Mouse (Mus musculus) intestine, postnatal 0 days (tissue): ENCODE measurements around the gene Mink1. TPM values are rescaled to one million over a fixed set of nuclear protein-coding genes. Genes with fewer than 3 reads are reported as not detected.

Experiments
- ATAC-seq: fragments of 200-750 bp; cut with Nextera tagmentation; 2 replicates; pipeline ENCODE4 v1.8.0; 2017; ENCODE audit warnings: mild to moderate bottlenecking, moderate TSS enrichment, moderate library complexity
- H3K27ac ChIP-seq: fragments of 300-500 bp; sonication (generic); 2 replicates; pipeline ENCODE4 v1.5.1; 2014; ENCODE audit warnings: mild to moderate bottlenecking, low read depth, low read length, moderate library complexity
- H3K27me3 ChIP-seq: fragments of 300-500 bp; sonication (generic); replicated peaks from 2 replicates; pipeline ENCODE4 v1.6.1; 2014; ENCODE audit warnings: low read length, mixed read lengths; ENCODE audit not compliant: control insufficient read depth, insufficient read depth
- H3K36me3 ChIP-seq: fragments of 300-500 bp; sonication (generic); 2 replicates; pipeline ENCODE4 v1.6.1; 2014; ENCODE audit warnings: mild to moderate bottlenecking, moderate library complexity; ENCODE audit not compliant: control insufficient read depth, insufficient read depth
- H3K4me1 ChIP-seq: fragments of 300-500 bp; sonication (generic); replicated peaks from 2 replicates; pipeline ENCODE4 v1.6.1; 2014; ENCODE audit warnings: antibody characterized with exemption, low read length, mixed read lengths; ENCODE audit not compliant: control insufficient read depth, insufficient read depth
- H3K4me2 ChIP-seq: fragments of 300-500 bp; sonication (generic); replicated peaks from 2 replicates; pipeline ENCODE4 v1.6.1; 2014; ENCODE audit warnings: low read depth, mild to moderate bottlenecking, moderate library complexity
- H3K4me3 ChIP-seq: fragments of 300-500 bp; sonication (generic); 2 replicates; pipeline ENCODE4 v1.5.1; 2014; ENCODE audit warnings: low read depth, low read length
- H3K9ac ChIP-seq: fragments of 300-500 bp; sonication (generic); 2 replicates; pipeline ENCODE4 v1.6.1; 2014; ENCODE audit warnings: mild to moderate bottlenecking, low read depth, low read length
- H3K9me3 ChIP-seq: fragments of 300-500 bp; sonication (generic); 2 replicates; pipeline ENCODE4 v1.6.1; 2016; ENCODE audit warnings: mixed run types; ENCODE audit not compliant: control insufficient read depth
- CTCF ChIP-seq: sonication (generic); IDR thresholded peaks from 2 replicates; pipeline ENCODE4 v1.5.1; 2016; ENCODE audit warnings: low read depth, mild to moderate bottlenecking, control low read depth, antibody characterized with exemption, moderate library complexity
- WGBS: fragments of 180-500 bp; shearing (Covaris S2); extraction: QIAGEN DNeasy Blood & Tissue Kit; methylation state at CpG from one replicate; pipeline ENCODE4 v1.1.7; 2014; 5-methylcytosine and 5-hydroxymethylcytosine counted together
- polyA plus RNA-seq: library from polyadenylated mRNA; unstranded; fragments of >200 nt; fragmentation: Nextera tagmentation; extraction: Ambion mirVana; gene quantifications from 2 replicates; pipeline ENCODE4 v1.2.1, GENCODE M21; 2015

Gene Mink1
- polyA plus RNA-seq, 1 experiment from 2014 or later: 5.8 TPM

- Histone ChIP-seq H3K9ac (no peak overlapping the region), H3K4me1 (peaks cover 8% of the 10 kb centered on the region; the same call in 1 of the 2 replicates), H3K4me2 (peak overlapping the region; percentile 91), H3K36me3 (peaks cover 30% of the 10 kb centered on the region), H3K27ac (peak overlapping the region; percentile 60; the same call in 1 of the 2 replicates), H3K9me3 (no peaks in the 10 kb centered on the region), H3K27me3 (no peaks in the 10 kb centered on the region), H3K4me3 (no peak overlapping the region)
- 45% methylated on average over 12 of the region's 12 CpGs for WGBS
- TF ChIP-seq CTCF: no peak
- ATAC-seq: no peak
Observed at GRCm38 (mm10) chr11:70650322-70651175, 87.9 kb downstream of the Mink1 start.

- no peak for TF ChIP-seq CTCF
- Histone ChIP-seq H3K4me2 (peak overlapping the region; percentile 91), H3K36me3 (peaks cover 30% of the 10 kb centered on the region), H3K27me3 (no peaks in the 10 kb centered on the region), H3K9me3 (no peaks in the 10 kb centered on the region), H3K4me3 (no peak overlapping the region), H3K4me1 (peaks cover 11% of the 10 kb centered on the region), H3K9ac (no peak overlapping the region), H3K27ac (no peak overlapping the region)
- 29% methylated on average over 2 of the region's 2 CpGs for WGBS
- no peak for ATAC-seq
Observed at GRCm38 (mm10) chr11:70651391-70651790, 88.7 kb downstream of the Mink1 start.

- peak overlapping the region; percentile 100 for H3K4me3 ChIP-seq
- WGBS: 29% methylated on average over 12 of the region's 12 CpGs
- no peaks in the 10 kb centered on the region for H3K9me3 ChIP-seq
- ATAC-seq: no peak
- peak overlapping the region; percentile 99 for H3K9ac ChIP-seq
- peak overlapping the region; percentile 22 for H3K27ac ChIP-seq
- TF ChIP-seq CTCF: no peak
- no peaks in the 10 kb centered on the region for H3K27me3 ChIP-seq
- H3K4me2 ChIP-seq: peak overlapping the region; percentile 91
- H3K36me3 ChIP-seq: peaks cover 30% of the 10 kb centered on the region
- H3K4me1 ChIP-seq: peaks cover 15% of the 10 kb centered on the region
Observed at GRCm38 (mm10) chr11:70652029-70652883, 89.6 kb downstream of the Mink1 start.

GRCm38 (mm10) chr11:70652884-70653344, 90.2 kb downstream of the Mink1 start:
- Histone ChIP-seq H3K9me3 (no peaks in the 10 kb centered on the region), H3K4me2 (peak overlapping the region; percentile 91), H3K4me3 (peak overlapping the region; percentile 100), H3K4me1 (peaks cover 15% of the 10 kb centered on the region), H3K36me3 (peaks cover 30% of the 10 kb centered on the region), H3K9ac (peak overlapping the region; percentile 99), H3K27me3 (no peaks in the 10 kb centered on the region), H3K27ac (peak overlapping the region; percentile 22)
- no peak for ATAC-seq
- WGBS: 20% methylated on average over 6 of the region's 6 CpGs
- TF ChIP-seq CTCF: no peak

GRCm38 (mm10) chr11:70653345-70654197, 90.9 kb downstream of the Mink1 start:
- Histone ChIP-seq H3K27ac (peak overlapping the region; percentile 99), H3K4me3 (peak overlapping the region; percentile 100), H3K4me2 (peak overlapping the region; percentile 91), H3K4me1 (peaks cover 15% of the 10 kb centered on the region), H3K9ac (peak overlapping the region; percentile 99), H3K9me3 (no peaks in the 10 kb centered on the region), H3K27me3 (no peaks in the 10 kb centered on the region), H3K36me3 (peaks cover 30% of the 10 kb centered on the region)
- peak; percentile 48 for ATAC-seq
- 0 out of 2 replicates have a peak, but pooled peaks have one; percentile 2 for TF ChIP-seq CTCF
- under 1% methylated on average over 55 of the region's 63 CpGs for WGBS
